Mouse (Mus musculus): ENCODE results near the gene Rab3b. TPM values are rescaled to one million over a fixed set of nuclear protein-coding genes. Genes with fewer than 3 reads are reported as not detected.

The Rab3b gene
- total and polyA plus RNA-seq, 3 experiments: 0.63 to 6.2 (median 1.3) TPM

GRCm38 (mm10) chr4:108834971-108835311, 43.9 kb upstream of the Rab3b start:
- peak in 1 of 2 experiments; percentile 26 for DNase-seq
- peaks cover 6% of the 10 kb centered on the region for H3K4me1 ChIP-seq (ENCODE audit: control insufficient read depth, insufficient read depth, low read length)
- under 1% methylated on average over 15 of the region's 15 CpGs for WGBS

GRCm38 (mm10) chr4:108835496-108835895, 43.4 kb upstream of the Rab3b start:
- peaks cover 6% of the 10 kb centered on the region for H3K4me1 ChIP-seq (ENCODE audit: control insufficient read depth, insufficient read depth, low read length)
- no peak for DNase-seq
- no peak overlapping the region for H3K9ac ChIP-seq (ENCODE audit: low read depth, low read length)
- intact Hi-C loops (cut with DNase I): loop anchor here (1.0 kb wide), 1 partner anchor 12 kb away; the partner anchor contains the start of gene Kti12
- peak overlapping the region; percentile 86 for H3K4me3 ChIP-seq
- WGBS: 47% methylated on average over 3 of the region's 3 CpGs
- peak overlapping the region; percentile 96 for H3K27ac ChIP-seq
- no peaks in the 10 kb centered on the region for H3K27me3 ChIP-seq (ENCODE audit: control insufficient read depth, insufficient read depth, low read length)
- H3K79me2 ChIP-seq (replicated peaks; ENCODE audit: control insufficient read depth, insufficient read depth, low read length): peaks cover 1% of the 10 kb centered on the region; the same call in 1 of the 2 replicates
- H3K36me3 ChIP-seq (ENCODE audit: control insufficient read depth, insufficient read depth, low read length): peaks cover 22% of the 10 kb centered on the region
- TF ChIP-seq CTCF (IDR thresholded peaks at IDR 0.05): no peak

More at GRCm38 (mm10) chr4:108834971-108835311, 43.9 kb upstream of the Rab3b start:
- Histone ChIP-seq H3K36me3 (ENCODE audit: control insufficient read depth, insufficient read depth, low read length) (peaks cover 24% of the 10 kb centered on the region), H3K4me3 (peak overlapping the region; percentile 86), H3K79me2 (replicated peaks; ENCODE audit: control insufficient read depth, insufficient read depth, low read length) (no peaks in the 10 kb centered on the region; the same call in 1 of the 2 replicates), H3K9ac (ENCODE audit: low read depth, low read length) (peak overlapping the region; percentile 80), H3K27me3 (ENCODE audit: control insufficient read depth, insufficient read depth, low read length) (no peaks in the 10 kb centered on the region), H3K27ac (peak overlapping the region; percentile 96)
- TF ChIP-seq POLR2A (IDR thresholded peaks at IDR 0.05; ENCODE audit: insufficient read depth, low read depth, low read length) (no peak), EP300 (IDR thresholded peaks at IDR 0.05; ENCODE audit: insufficient read depth, low read depth, low read length) (no peak)
- intact Hi-C loops (cut with DNase I): loop anchor here (1.0 to 5.0 kb wide), 2 partner anchors 12 to 218 kb away; partner anchors contain the start of genes Cc2d1b and Kti12

GRCm38 (mm10) chr4:108838031-108838430, 40.8 kb upstream of the Rab3b start:
- 37% methylated on average over 4 of the region's 4 CpGs for WGBS
- intact Hi-C loops (cut with DNase I): no loop called here
- H3K27ac ChIP-seq: peak overlapping the region; percentile 78
- H3K4me3 ChIP-seq: no peak overlapping the region
- H3K36me3 ChIP-seq (ENCODE audit: control insufficient read depth, insufficient read depth, low read length): peaks cover 10% of the 10 kb centered on the region
- H3K27me3 ChIP-seq (ENCODE audit: control insufficient read depth, insufficient read depth, low read length): no peaks in the 10 kb centered on the region
- H3K79me2 ChIP-seq (replicated peaks; ENCODE audit: control insufficient read depth, insufficient read depth, low read length): peaks cover 1% of the 10 kb centered on the region; the same call in 1 of the 2 replicates
- DNase-seq: peak in 1 of 2 experiments; percentile 46
- no peak overlapping the region for H3K9ac ChIP-seq (ENCODE audit: low read depth, low read length)
- no peak for TF ChIP-seq EP300 (IDR thresholded peaks at IDR 0.05; ENCODE audit: insufficient read depth, low read depth, low read length)
- H3K4me1 ChIP-seq (ENCODE audit: control insufficient read depth, insufficient read depth, low read length): peaks cover 5% of the 10 kb centered on the region

- no peak overlapping the region for H3K4me3 ChIP-seq
- H3K79me2 ChIP-seq (replicated peaks; ENCODE audit: control insufficient read depth, insufficient read depth, low read length): peaks cover 3% of the 10 kb centered on the region; the same call in 1 of the 2 replicates
- H3K27me3 ChIP-seq (ENCODE audit: control insufficient read depth, insufficient read depth, low read length): no peaks in the 10 kb centered on the region
- TF ChIP-seq POLR2A (IDR thresholded peaks at IDR 0.05; ENCODE audit: insufficient read depth, low read depth, low read length): no peak
- peaks cover 1% of the 10 kb centered on the region; the same call in 1 of the 2 replicates for H3K4me1 ChIP-seq (ENCODE audit: control insufficient read depth, insufficient read depth, low read length)
- no peak overlapping the region for H3K9ac ChIP-seq (ENCODE audit: low read depth, low read length)
- no peak for DNase-seq
- 57% methylated on average over 7 of the region's 7 CpGs for WGBS
- intact Hi-C loops (cut with DNase I): no loop called here
- H3K27ac ChIP-seq: no peak overlapping the region
- peaks cover 11% of the 10 kb centered on the region for H3K36me3 ChIP-seq (ENCODE audit: control insufficient read depth, insufficient read depth, low read length)
Observed at GRCm38 (mm10) chr4:108841920-108842578, 36.8 kb upstream of the Rab3b start.

DNA sequence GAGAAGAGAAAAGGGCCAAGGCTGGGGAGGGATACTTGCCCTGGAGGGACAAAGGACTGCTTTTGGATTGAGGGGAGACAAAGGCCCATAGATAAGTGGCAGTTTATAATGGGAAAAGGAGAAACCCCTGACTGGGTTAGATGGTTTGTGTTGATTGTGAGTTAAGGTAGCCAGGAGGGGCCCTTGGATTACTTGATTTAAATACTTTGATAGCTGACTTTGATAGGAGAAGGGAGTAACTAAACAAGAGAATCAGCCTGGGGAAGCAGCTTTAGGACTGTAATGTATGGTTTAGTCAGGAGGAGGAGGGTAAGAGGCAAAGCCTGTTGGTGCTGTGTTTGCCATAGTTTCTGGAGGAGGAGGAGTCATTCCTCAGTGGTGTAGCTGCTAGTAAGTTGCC, 35.5 kb upstream of the Rab3b start:
- intact Hi-C loops (cut with DNase I): no loop called here
- no peak overlapping the region for H3K27ac ChIP-seq
- H3K4me1 ChIP-seq (ENCODE audit: control insufficient read depth, insufficient read depth, low read length): 0 out of 2 replicates have a peak, but pooled peaks cover 2% of the 10 kb centered on the region
- H3K36me3 ChIP-seq (ENCODE audit: control insufficient read depth, insufficient read depth, low read length): peaks cover 6% of the 10 kb centered on the region
- no peak for DNase-seq
- no peaks in the 10 kb centered on the region for H3K27me3 ChIP-seq (ENCODE audit: control insufficient read depth, insufficient read depth, low read length)
- TF ChIP-seq POLR2A (IDR thresholded peaks at IDR 0.05; ENCODE audit: insufficient read depth, low read depth, low read length) (no peak), EP300 (IDR thresholded peaks at IDR 0.05; ENCODE audit: insufficient read depth, low read depth, low read length) (no peak), CTCF (IDR thresholded peaks at IDR 0.05) (no peak)
- no peak overlapping the region for H3K4me3 ChIP-seq
- peaks cover 3% of the 10 kb centered on the region; the same call in 1 of the 2 replicates for H3K79me2 ChIP-seq (replicated peaks; ENCODE audit: control insufficient read depth, insufficient read depth, low read length)
- no peak overlapping the region for H3K9ac ChIP-seq (ENCODE audit: low read depth, low read length)

DNA sequence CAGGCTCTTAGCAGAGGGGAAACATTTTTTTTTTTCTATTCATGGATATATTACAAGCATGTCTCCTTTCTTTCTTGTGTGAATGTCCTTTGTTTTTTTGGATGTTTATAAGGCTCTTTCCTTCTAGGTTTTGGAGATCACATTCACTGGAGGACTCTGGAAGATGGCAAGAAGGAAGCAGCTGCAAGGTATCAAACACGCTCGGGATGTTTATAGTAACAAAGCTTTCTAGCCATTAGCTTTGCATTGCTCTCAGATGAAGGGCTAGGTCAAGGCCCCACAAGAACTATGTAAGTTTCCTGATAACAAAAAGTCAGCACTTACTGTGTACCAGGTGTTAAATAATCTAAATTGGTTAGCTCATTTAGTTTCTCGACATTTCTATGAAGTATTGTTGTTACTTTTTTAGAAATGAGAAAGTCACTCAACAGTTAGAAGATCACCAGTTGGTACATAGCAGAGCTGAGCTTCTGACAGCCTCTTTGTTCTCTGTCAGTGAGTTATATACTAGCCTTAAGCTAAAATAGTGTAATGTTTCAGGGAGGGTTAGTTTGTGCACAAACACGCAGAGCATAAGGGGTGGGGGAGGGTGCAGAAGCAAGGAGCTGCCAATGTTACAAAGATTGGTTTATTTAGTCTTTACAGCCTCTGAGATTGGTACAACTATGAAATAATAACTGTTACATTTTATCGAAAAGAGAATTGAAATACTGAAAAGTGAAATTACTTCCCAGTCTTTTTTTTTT, 32.9 kb upstream of the Rab3b start:
- H3K27ac ChIP-seq: no peak overlapping the region
- peaks cover 19% of the 10 kb centered on the region for H3K36me3 ChIP-seq (ENCODE audit: control insufficient read depth, insufficient read depth, low read length)
- DNase-seq: no peak
- H3K27me3 ChIP-seq (ENCODE audit: control insufficient read depth, insufficient read depth, low read length): no peaks in the 10 kb centered on the region
- TF ChIP-seq CTCF (IDR thresholded peaks at IDR 0.05) (no peak), EP300 (IDR thresholded peaks at IDR 0.05; ENCODE audit: insufficient read depth, low read depth, low read length) (no peak), POLR2A (IDR thresholded peaks at IDR 0.05; ENCODE audit: insufficient read depth, low read depth, low read length) (no peak)
- intact Hi-C loops (cut with DNase I): loop anchor here (5.0 kb wide), 1 partner anchor 49 kb away; no protein-coding TSS in a partner anchor
- WGBS: 69% methylated on average over 5 of the region's 5 CpGs
- H3K4me1 ChIP-seq (ENCODE audit: control insufficient read depth, insufficient read depth, low read length): peaks cover 5% of the 10 kb centered on the region
- 0 out of 2 replicates have a peak, but pooled peaks cover 1% of the 10 kb centered on the region for H3K79me2 ChIP-seq (replicated peaks; ENCODE audit: control insufficient read depth, insufficient read depth, low read length)
- no peak overlapping the region for H3K9ac ChIP-seq (ENCODE audit: low read depth, low read length)
- no peak overlapping the region for H3K4me3 ChIP-seq
